Mouse (Mus musculus) neutrophil, adult 5-6 weeks (primary cell): ENCODE results near the gene BC051019. TPM values are rescaled to one million over a fixed set of nuclear protein-coding genes. Genes with fewer than 3 reads are reported as not detected.
A peak's percentile ranks its signal among the peaks of the same experiment; 100 is the strongest.

Experiments used
- ATAC-seq: fragments of 151-379, 151-347 bp; 2 replicates; pipeline ENCODE4 v1.8.0; 2017; ENCODE audit warnings: mild to moderate bottlenecking, moderate TSS enrichment; ENCODE audit not compliant: insufficient number of reproducible peaks, poor library complexity, low FRiP score, severe bottlenecking; ENCODE audit errors: extremely low read depth
- total RNA-seq: library from RNA; stranded (forward); fragments of 200-1000 nt; gene quantifications from 2 replicates; pipeline ENCODE4 v1.2.3, GENCODE M21; 2017

Gene BC051019
- total RNA-seq, 1 experiment from 2014 or later, result not detected

DNA sequence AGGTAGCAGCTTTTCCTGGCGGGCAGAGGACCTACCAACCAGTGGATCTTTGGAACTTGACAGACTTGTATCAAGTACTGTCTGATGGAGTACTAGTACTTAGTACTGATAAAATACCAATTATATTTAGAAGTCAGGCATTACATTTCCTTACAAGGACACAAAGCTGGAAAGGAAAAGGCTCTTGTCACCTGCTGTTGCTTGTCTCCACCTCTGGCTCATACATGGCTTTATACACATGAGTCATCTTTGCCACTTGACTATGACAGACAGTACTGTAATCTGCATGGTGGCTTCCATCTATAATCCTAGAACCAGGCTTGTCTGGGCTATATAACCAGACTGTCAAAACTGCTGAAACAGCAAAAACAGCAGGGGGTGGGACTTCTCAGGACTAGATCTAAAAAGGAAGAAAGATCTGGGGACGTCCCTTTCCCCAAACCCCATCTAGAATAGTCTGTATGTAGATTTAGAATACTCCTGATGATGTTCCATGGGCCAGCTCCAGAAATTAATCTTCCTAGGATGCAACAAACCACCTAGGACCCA, 10.1 kb downstream of the BC051019 start:
- no peak for ATAC-seq

DNA sequence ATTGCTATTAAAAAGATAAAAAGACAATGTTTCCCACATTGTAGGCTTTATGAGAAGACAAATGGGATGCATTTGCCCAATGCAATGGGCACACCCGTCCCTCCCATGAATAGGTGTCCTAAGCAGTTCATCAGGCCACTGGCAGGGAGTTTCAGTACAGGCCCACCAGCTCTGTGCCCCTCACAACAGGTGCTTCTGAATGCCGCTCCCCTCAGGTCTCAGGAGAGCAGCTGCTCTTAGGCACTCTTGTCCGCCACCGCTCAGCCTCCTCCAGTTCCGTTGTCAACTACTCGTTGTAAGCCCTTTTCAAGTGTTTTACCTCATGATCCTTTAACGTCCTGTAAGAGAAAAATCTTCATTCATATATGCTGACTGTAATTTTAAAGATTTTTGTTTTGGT, 11.5 kb downstream of the BC051019 start:
- ATAC-seq, result no peak

DNA sequence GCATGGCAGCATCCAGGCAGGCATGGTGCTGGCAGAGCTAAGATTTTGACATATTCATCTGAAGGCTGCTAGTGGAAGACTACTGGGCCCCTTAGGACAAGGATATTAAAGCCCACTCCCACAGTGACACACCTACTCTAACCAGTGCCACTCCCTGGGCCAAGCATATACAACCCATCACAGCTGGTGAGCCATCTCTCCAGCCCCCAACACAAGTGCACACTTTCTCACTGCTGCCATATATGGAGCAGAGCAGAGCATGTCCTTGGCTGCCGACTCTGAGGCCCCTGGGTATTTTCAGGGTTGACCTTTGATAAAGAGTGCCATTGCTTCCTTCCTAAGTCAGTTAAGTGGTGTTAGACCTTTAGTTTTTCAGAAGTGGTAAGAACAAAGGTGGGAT, 13.6 kb downstream of the BC051019 start:
- no peak for ATAC-seq

DNA sequence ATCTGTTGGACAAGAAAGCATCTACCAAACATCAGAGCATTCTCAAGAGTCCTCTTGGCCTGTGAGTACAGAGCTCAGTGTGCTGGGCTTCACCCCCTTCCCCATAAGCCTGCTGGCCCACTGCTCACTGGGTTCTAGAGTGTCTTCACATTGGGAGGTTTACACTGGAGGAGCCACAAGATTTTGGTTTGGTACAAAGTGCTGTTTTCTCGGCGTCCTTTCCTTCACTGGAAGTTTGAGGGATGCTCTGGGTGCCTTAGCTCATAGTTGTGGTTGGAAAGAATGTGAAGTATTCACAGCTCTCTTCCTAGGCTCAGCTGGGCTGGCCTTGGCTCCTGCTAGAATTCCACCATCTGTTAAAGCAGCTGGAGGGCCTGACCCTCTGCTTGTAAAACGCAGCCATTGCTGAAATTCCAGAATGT, 14.7 kb downstream of the BC051019 start:
- ATAC-seq, result no peak

GRCm38 (mm10) chr7:109707023-109707785, 16.4 kb downstream of the BC051019 start:
- ATAC-seq, result peak; percentile 49

- no peak for ATAC-seq
Measured at GRCm38 (mm10) chr7:109704461-109704860, 19.2 kb downstream of the BC051019 start.

DNA sequence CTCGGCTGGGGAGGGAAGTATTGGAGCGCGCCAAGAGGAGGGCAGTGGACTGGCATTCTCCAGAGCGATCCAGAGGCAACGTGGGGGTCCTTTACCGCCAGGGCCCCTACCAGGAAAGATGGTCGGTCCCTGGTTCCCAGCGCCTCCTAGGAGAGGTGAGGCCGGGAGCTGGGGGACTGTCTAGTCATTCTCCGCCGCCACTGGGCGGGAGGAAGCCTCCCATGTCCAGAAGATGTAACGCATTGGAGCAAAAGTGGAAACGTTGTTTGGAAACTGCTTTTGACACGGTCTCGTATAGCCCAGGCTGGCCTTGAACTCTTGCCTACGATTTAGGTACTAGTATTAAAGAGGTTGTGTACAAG, 19.7 kb downstream of the BC051019 start:
- ATAC-seq, result no peak

- peak; percentile 76 for ATAC-seq
Measured at GRCm38 (mm10) chr7:109703190-109704015, 20.2 kb downstream of the BC051019 start, which contains the start of the genes St5 and Akip1. Gene St5, minus strand, starts transcription at chr7:109703605. Gene Akip1, plus strand, starts transcription at chr7:109703690.

DNA sequence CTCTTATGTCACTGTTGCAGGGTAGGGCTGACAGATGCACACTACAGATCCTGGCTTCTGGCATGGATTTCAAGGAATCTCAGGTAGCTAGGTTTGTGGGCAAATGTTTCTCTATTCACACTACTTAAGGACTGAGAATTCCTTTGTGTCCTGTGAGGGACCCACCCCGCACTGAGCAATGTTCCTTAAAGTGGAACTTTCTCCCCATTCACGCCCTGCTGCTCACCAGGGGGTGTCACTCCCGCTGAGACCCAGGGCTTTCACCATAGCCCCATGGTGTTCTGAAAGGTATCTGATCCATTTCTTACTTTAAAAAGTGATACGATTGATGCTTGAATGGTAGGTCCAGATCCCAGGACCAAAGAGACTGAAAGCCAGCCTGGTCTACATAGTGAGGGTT, 20.9 kb downstream of the BC051019 start:
- no peak for ATAC-seq

GRCm38 (mm10) chr7:109700213-109700612, 23.4 kb downstream of the BC051019 start:
- no peak for ATAC-seq

DNA sequence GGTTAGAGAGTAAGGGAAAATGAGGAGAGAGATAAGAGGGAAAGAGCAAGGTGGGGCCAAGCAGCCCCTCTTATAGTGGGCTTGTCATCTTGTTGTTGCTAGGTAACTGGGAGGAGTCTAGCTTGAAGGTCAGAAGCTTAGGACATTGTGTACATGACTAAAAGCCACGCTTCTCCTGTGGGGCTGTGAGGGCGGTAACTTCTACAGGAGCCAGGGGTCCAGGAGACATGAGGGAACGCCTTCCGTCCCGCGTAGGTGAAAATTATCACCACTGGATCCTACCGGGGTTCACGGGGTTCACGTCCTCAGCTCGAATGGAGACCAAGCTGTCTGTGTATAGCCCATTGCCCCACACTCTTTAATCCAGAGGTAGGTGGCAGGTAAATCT, 28.3 kb downstream of the BC051019 start:
- no peak for ATAC-seq

DNA sequence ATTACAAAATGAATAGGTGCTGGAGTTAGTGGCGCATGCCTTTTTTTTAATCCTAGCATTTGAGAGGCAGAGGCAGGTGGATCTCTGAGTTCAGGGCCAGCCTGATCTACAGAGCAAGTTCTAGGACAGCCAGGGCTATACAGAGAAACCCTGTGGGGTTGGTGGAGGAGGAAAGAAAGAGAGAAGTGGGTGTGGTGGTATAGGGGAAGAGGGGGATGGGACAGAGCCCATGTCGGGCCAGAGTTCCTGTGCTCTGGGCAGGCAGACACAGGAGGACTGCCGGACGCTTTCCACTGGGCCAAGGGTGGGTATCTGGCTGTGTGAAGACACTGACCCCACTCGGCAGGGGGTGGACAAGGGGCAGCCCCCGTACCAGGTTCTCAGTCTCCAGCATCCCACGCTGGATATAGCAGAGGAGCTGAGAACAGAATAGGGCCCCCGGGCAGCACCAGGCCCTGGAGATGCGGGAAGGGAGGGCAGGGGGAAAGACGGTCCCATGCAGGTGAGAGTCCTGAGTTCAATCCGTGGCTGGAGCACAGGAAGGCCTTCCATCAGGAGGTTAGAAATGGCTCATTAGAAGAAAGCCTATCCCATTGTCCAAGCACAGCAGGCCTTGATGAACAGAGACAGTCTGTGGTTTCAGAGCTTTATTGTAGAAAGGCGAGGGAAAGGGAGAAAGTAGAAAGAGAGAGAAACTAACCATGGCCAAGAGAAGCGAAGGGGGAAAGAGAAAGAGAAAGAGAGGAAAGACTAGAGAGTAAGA, 28.9 kb downstream of the BC051019 start:
- no peak for ATAC-seq

GRCm38 (mm10) chr7:109690961-109691360, 32.7 kb downstream of the BC051019 start:
- no peak for ATAC-seq

- ATAC-seq, result no peak
Measured at GRCm38 (mm10) chr7:109690101-109690500, 33.5 kb downstream of the BC051019 start.

GRCm38 (mm10) chr7:109686585-109687128, 37.0 kb downstream of the BC051019 start:
- no peak for ATAC-seq

GRCm38 (mm10) chr7:109680879-109681278, 42.8 kb downstream of the BC051019 start:
- ATAC-seq, result no peak

GRCm38 (mm10) chr7:109680284-109680683, 43.4 kb downstream of the BC051019 start:
- no peak for ATAC-seq

GRCm38 (mm10) chr7:109674944-109675628, 48.6 kb downstream of the BC051019 start:
- ATAC-seq, result no peak
